Mouse (Mus musculus): ENCODE data around the gene Cdc37. TPM values are rescaled to one million over a fixed set of nuclear protein-coding genes. Genes with fewer than 3 reads are reported as not detected.

The Cdc37 gene
- total RNA-seq, 2 experiments from 2014 or later, result 72.1 to 283 TPM

DNA sequence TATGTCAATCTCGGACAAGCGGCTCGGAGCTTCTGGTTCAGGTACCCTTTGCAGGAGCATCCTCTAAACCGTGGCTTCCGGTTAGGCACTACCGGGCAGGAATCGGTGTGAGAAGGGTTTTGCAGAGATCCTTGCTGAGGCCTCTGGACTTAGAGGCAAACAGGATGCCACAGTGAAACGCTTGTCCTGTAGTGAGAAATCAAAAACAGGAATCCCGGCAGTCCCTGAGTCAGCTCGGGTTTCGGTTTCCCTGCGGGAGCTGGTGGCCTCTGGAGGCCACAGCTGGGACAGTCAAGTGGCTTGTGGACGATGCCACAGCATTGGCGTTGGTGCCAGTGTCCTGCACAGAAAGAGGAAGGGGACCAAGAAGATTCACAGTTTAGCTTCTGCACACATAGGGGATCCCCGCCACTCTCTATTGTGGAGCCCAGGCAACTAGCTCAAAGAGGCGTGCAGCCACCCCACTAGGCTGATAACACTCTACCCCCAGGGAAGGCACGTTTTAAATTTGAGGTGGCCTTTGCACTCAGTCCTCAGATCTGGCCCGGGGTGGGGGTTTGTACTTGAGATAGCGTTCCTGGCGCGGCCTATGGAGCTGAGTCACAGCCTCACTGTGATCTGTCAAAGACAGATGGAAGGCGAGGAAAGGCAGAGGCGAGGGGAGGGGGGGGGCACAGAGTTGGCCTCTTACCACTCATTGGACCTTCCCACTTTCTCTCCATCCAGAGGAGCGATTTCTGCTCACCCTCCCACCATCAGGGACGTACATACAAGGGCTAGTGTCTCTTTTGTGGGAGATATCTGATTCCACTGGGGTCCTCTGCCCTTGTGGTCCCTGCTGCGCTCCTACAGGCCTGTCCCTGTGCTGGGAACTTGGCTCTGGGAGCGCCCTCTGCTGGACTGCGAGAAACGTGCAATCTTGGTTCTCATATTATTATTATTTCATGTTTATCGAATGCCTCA, 18.7 kb upstream of the Cdc37 start:
- peak; percentile 53 for ATAC-seq (replicated peaks; ENCODE audit: poor library complexity)

- ATAC-seq (replicated peaks; ENCODE audit: poor library complexity), result peak; percentile 18
Measured at GRCm38 (mm10) chr9:21167140-21168097, 17.6 kb upstream of the Cdc37 start.

- ATAC-seq (replicated peaks; ENCODE audit: poor library complexity), result no peak
Measured at GRCm38 (mm10) chr9:21166516-21166915, 16.7 kb upstream of the Cdc37 start.

DNA sequence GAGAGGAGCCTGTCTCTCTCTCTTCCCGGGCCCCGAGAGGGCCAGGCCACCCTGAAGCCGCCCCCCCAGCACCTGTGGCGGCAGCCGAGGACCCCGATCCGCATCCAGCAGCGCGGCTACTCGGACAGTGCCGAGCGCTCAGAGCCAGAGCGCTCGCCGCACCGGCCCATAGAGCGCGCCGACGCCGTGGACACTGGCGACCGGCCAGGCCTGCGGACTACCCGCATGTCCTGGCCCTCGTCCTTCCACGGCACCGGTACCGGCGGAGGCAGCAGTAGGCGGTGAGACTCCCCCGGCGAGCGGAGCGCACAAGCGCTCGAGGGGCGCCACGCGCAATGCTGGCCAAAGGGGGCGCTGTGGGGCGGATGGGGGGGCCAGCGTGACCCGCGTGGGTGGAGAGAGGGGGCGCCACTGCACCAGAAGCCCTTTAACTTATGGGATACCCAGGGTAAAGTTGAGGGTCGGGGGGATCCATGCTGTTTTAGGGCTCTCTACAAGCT, 16.2 kb upstream of the Cdc37 start:
- no peak for ATAC-seq (replicated peaks; ENCODE audit: poor library complexity)

DNA sequence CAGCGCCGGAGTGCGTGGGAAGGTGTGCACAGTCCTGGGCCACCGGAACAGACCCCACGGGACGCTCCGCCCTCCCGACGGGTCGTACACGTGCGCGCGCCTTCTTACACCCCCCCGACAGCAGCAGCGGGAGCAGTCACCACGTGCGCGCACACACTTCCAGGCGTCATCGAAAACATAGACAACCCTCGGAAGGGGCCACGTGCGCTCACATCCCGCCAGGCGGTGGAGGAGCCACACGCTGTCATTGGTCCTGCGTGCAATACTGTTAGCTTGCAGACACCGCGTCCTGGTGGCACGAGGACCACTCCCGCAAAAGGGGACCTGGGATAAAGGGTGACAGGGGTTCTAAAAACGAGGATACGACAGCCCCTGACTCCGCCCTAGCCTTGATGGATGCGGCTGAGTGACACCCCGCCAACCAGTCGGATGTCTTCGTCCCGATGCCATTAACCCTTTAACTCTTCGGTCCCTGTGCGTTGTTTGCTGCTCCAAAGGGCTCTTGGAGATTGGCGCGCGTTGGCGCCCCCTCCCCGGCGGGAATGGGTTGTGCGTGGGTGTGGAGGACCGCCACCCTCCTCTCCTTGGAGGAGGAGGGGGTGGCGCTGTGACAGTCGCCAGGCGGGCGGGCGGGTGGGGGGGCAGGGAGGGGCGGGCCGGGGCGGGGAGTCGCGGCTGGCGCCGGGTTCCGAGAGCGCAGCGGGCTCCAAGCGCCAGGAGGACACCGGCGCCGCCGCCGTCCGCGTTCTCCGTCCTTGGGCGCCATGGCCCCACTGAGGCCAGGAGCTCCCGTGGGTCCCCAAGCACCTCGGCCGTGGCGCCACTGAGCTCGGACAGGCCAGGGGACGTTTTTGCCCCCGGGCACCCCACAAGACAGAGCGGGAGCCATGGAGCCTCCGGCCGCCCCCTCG, 15.5 kb upstream of the Cdc37 start, which contains the start of gene Pde4a:
Gene Pde4a, plus strand, starts transcription at position 674 of the 911 bp plus-strand sequence.
- peak; percentile 2; the same call in 1 of the 2 replicates for ATAC-seq (replicated peaks; ENCODE audit: poor library complexity)

GRCm38 (mm10) chr9:21164072-21164471, 14.3 kb upstream of the Cdc37 start:
- ATAC-seq (replicated peaks; ENCODE audit: poor library complexity), result no peak

DNA sequence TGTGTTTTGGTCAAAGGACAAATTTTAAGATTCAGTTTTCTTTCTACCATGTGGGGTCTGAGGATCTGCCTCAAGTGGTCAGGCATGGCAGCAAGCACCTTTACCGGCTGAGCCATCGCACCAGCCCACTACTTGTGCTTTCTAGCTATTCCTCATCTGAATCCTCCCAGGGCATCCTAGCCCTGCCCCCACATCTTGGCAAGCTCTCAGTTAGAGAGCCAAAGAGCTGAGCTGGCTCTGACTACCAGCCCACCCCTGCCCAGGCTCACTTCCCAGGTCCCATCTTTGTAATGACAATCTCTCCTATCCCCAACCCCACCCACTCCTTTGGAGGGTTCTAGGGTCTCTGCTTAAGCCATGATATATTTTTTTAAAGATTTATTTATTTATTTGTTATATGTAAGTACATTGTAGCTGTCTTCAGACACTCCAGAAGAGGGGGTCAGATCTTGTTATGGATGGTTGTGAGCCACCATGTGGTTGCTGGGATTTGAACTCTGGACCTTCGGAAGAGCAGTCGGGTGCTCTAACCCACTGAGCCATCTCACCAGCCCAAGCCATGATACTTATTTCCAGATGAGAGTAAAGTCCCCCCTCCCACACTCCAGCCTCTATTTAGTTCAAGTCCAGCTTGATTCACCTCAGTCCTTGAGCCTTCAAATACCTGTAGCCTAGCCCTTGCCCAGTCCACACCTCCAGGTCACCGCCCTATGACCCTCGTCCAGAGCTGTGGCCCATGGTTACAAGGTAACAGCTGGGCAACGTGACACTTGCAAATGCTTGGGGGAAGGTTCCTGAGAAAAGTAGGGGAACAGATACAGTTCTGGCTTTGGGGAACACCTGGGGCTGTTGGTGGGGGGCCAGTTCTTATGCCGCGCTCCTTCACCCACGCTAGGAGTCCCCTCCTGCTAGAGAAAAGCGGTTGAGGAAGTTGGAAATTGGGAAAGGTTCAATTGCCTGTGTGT, 13.6 kb upstream of the Cdc37 start:
- ATAC-seq (replicated peaks; ENCODE audit: poor library complexity), result no peak

- ATAC-seq (replicated peaks; ENCODE audit: poor library complexity), result peak; percentile 81
Measured at GRCm38 (mm10) chr9:21161209-21161909, 11.6 kb upstream of the Cdc37 start.

DNA sequence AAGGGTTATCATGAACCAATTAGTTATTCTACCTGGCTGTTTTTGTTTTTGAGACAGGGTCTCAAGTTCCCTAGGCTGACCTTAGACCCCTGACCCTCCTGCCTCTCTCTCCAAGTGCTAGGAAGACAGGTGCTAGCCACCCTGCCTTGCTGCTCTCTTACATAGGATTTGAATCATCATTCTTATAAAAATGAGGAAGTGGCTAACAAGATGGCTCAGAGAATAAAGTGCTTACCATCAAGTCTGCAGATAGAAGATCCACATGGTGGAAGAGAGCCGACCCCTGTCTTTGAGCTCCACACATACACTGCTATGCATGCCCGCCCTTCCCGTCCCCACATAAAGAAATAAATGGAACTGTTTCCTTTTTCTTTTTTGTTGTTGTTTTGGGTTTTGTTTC, 5.0 kb upstream of the Cdc37 start:
- ATAC-seq (replicated peaks; ENCODE audit: poor library complexity), result no peak

DNA sequence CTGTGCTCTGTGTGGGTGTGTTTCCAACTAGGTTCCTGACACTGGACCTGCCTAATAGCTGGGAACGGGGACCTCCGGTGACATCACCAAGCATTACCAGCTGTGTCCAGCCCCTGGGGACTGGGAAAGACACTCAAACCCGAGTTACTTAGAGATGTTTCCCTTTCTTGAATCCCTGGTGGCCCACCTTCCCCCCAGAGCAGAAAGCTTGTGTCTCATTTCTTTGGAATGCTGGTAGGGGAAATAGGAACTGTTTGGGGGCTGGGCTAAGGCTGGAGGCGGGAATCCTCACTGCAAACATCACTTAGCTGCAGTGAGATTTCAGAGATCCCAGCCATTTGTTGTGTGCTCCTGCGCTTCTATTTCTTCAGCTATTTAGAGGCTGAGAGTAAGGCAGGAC, 4.1 kb upstream of the Cdc37 start:
- no peak for ATAC-seq (replicated peaks; ENCODE audit: poor library complexity)

GRCm38 (mm10) chr9:21153331-21153730, 3.5 kb upstream of the Cdc37 start:
- ATAC-seq (replicated peaks; ENCODE audit: poor library complexity), result no peak

DNA sequence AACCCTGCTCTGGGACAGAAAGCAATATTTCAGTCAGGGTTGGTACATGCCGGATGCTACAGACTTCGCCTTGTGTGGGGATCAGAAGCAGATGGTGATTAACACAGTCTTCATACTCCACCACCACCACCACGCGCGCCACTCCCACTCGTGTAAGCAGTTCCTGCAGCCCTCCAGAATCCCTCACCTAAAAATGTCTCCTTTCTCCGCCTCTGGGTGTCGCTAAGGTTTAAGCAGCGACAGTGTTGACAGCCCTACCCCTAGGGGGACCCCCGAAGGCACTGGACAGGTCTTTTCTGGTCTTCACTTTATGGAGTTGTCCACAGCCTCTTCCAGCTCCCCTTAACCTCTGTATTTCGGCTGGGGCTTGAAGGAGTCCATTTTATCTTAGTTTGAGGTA, 2.9 kb upstream of the Cdc37 start:
- peak; percentile 67 for ATAC-seq (replicated peaks; ENCODE audit: poor library complexity)

DNA sequence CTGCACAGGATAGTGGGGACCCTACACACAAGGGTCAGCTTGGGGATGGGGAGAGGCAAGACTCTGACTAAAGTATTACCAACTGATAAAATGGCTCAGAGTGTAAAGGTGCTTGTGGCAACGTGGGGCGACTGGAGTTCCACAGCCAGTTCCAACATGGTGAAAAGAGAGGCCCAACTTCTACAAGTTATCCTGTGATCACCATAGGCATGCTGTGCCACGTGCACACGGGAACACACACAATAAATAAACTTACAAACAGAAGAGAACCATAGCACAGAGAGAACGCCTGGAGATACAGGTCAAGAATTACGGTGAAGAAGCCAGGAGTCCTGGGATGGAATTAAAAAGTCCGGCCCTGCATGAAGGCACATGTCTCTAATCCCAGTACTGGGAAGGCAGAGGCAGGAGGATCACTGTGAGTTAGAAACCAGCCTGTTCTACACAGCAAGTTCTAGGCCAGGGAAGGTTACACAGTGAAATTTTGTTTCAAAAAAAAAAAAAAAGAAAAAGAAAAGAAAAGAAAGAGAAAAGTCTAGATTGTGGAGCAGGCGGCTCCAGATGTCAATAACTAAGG, 617 bp downstream of the Cdc37 start:
- ATAC-seq (replicated peaks; ENCODE audit: poor library complexity), result no peak

- no peak for ATAC-seq (replicated peaks; ENCODE audit: poor library complexity)
Measured at GRCm38 (mm10) chr9:21148427-21148826, 1.4 kb downstream of the Cdc37 start.

- ATAC-seq (replicated peaks; ENCODE audit: poor library complexity), result peak; percentile 86
Measured at GRCm38 (mm10) chr9:21146722-21147121, 3.1 kb downstream of the Cdc37 start.

DNA sequence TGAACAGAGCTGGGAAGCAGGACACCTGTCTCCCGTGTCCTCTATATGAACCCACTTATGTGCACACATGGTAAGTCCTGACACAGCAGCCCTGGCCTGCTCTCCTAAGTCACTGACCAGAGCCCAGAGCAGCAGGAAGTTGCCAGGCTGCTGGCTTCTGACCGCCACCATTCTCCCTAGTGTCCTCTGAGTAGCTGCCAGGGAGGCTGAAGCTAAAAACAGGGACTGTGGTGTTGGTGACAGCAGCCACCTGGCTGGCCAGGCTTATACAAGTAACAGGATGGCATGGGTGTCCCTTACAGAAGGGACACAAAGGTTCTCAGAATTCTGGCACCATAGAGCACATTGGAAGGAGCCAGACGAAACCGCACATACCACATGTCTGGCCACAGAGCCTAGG, 4.4 kb downstream of the Cdc37 start:
- ATAC-seq (replicated peaks; ENCODE audit: poor library complexity), result no peak

- no peak for ATAC-seq (replicated peaks; ENCODE audit: poor library complexity)
Measured at GRCm38 (mm10) chr9:21144361-21144760, 5.4 kb downstream of the Cdc37 start.

GRCm38 (mm10) chr9:21141922-21142321, 7.9 kb downstream of the Cdc37 start:
- ATAC-seq (replicated peaks; ENCODE audit: poor library complexity), result no peak

All from megakaryocyte progenitor cell, adult 5-6 weeks (primary cell).